Comparison of ENCODE assay signal across 15 mouse cellular contexts in the genomic region with DNA sequence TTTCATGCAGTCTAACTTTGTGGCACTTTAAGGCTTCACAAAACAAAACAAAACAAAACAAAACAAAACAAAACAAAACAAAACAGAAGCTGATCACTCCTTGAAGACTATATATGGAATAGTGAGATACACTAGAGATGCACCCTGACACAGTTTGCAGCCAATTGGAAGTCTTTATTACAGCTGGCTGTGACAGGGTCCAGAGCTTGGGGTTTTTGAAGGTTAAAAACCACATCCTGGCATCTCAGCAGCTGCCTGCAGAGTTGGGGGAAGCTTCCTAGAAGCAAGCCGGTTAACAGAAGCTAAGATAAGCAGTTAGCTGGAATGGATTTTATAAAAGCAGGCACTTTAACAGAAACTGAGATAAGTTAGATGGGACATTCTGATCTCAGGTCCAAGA.
"Had no signal": no experiment of that assay in that cellular context is flagged by ENCODE, and none has a peak within 500 bp of the region (broad histone marks: within the 10 kb centered on the region; RNA-seq: fewer than 3 reads in every experiment).

No protein-coding gene starts in this region.

- H3K27me3 ChIP-seq: limb, embryonic 15.5 days; liver, embryonic 12.5 days; megakaryocyte, embryonic 14.5 days; neural tube, embryonic 13.5 days had no signal

- H3K27ac ChIP-seq: limb, embryonic 15.5 days; liver, embryonic 12.5 days; midbrain, embryonic 15.5 days; neural tube, embryonic 13.5 days had no signal

- H3K36me3 ChIP-seq: limb, embryonic 15.5 days; liver, embryonic 12.5 days; midbrain, embryonic 15.5 days; neural tube, embryonic 13.5 days had no signal

- ATAC-seq: liver, embryonic 12.5 days; midbrain, embryonic 15.5 days had no signal

- H3K4me2 ChIP-seq: limb, embryonic 15.5 days; liver, embryonic 12.5 days; lung, embryonic 14.5 days; midbrain, embryonic 11.5 days; midbrain, embryonic 15.5 days; neural tube, embryonic 13.5 days had no signal

- H3K4me3 ChIP-seq: limb, embryonic 15.5 days; liver, embryonic 12.5 days; megakaryocyte, embryonic 14.5 days; midbrain, embryonic 15.5 days; neural tube, embryonic 13.5 days had no signal

- H3K4me1 ChIP-seq: limb, embryonic 15.5 days; liver, embryonic 12.5 days; megakaryocyte, embryonic 14.5 days had no signal

- H3K9me3 ChIP-seq: limb, embryonic 15.5 days; liver, embryonic 12.5 days; midbrain, embryonic 15.5 days; neural tube, embryonic 13.5 days had no signal

- H3K9ac ChIP-seq: limb, embryonic 15.5 days; liver, embryonic 12.5 days; lung, embryonic 14.5 days; midbrain, embryonic 15.5 days; neural tube, embryonic 13.5 days had no signal

- DNase-seq: kidney, adult 9 months; kidney, postnatal 10 days; layer of hippocampus, postnatal 36 days; lung, embryonic 14.5 days; lung, postnatal 10 days; lung, postnatal 4 days; retina, postnatal 1 day; right cerebral cortex, postnatal 4 days; spleen, adult 18-20 months had no signal
